Comparison of ENCODE assay signal across 9 mouse cellular contexts in genomic region chr16:95654204-95654611, GRCm38 (mm10). TPM values are rescaled to one million over a fixed set of nuclear protein-coding genes. Genes with fewer than 3 reads are reported as not detected.
DNase-seq lines count a peak whose midpoint lies in the region; ATAC-seq and TF ChIP-seq lines count a peak whose summit lies in the region.
"Had no signal": no experiment of that assay in that cellular context is flagged by ENCODE, and none has a peak within 500 bp of the region (broad histone marks: within the 10 kb centered on the region; RNA-seq: fewer than 3 reads in every experiment).

No protein-coding gene starts in this region.

- no peak for TF ChIP-seq POLR2A in kidney, adult 2 months (IDR thresholded peaks at IDR 0.05; ENCODE audit: low read depth, low read length)
- TF ChIP-seq POLR2A in thymus, adult 2 months (IDR thresholded peaks at IDR 0.05; ENCODE audit: control insufficient read depth, extremely low read depth, insufficient read depth, low read length, poor library complexity), result no peak

- no peak overlapping the region for H3K4me2 ChIP-seq in kidney, embryonic 15.5 days
- H3K4me2 ChIP-seq in midbrain, embryonic 13.5 days (replicated peaks), result no peak overlapping the region
- H3K4me2 ChIP-seq: heart, embryonic 15.5 days had no signal

- POLR2A ChIA-PET in Patski (lab: Charles Lee), result interaction anchor here (0.7 kb wide), 1 partner anchor 46 kb away, joined by 3 read pairs; no protein-coding TSS in a partner anchor

- H3K4me1 ChIP-seq in kidney, adult 2 months (ENCODE audit: control insufficient read depth, insufficient read depth, low read length), result no peaks in the 10 kb centered on the region
- no peaks in the 10 kb centered on the region for H3K4me1 ChIP-seq in kidney, embryonic 15.5 days
- no peaks in the 10 kb centered on the region for H3K4me1 ChIP-seq in midbrain, embryonic 13.5 days (replicated peaks)
- H3K4me1 ChIP-seq in thymus, adult 2 months (replicated peaks; ENCODE audit: control insufficient read depth, insufficient read depth, low read length), result peaks cover 2% of the 10 kb centered on the region
- H3K4me1 ChIP-seq: heart, embryonic 15.5 days had no signal

- H3K27me3 ChIP-seq in kidney, adult 2 months (replicated peaks; ENCODE audit: control insufficient read depth, insufficient read depth, low read length), result no peaks in the 10 kb centered on the region
- H3K27me3 ChIP-seq in kidney, embryonic 15.5 days, result no peaks in the 10 kb centered on the region
- H3K27me3 ChIP-seq in Patski, result no peaks in the 10 kb centered on the region
- H3K27me3 ChIP-seq in midbrain, embryonic 13.5 days, result no peaks in the 10 kb centered on the region
- no peaks in the 10 kb centered on the region for H3K27me3 ChIP-seq in thymus, adult 2 months (ENCODE audit: control insufficient read depth, insufficient read depth, low read length)
- H3K27me3 ChIP-seq: heart, embryonic 15.5 days had no signal

- CTCF ChIA-PET in Patski (lab: Charles Lee), result interaction anchor here (1.0 to 1.7 kb wide), 2 partner anchors 292 to 303 kb away, joined by 4 to 5 read pairs; no protein-coding TSS in a partner anchor

- 0 out of 2 replicates have a peak, but pooled peaks cover 5% of the 10 kb centered on the region for H3K9me3 ChIP-seq in kidney, embryonic 15.5 days (replicated peaks)
- no peaks in the 10 kb centered on the region for H3K9me3 ChIP-seq in midbrain, embryonic 13.5 days
- H3K9me3 ChIP-seq: heart, embryonic 15.5 days had no signal

- no peak overlapping the region for H3K4me3 ChIP-seq in kidney, adult 2 months (ENCODE audit: insufficient read depth, low read depth, low read length)
- H3K4me3 ChIP-seq in kidney, embryonic 15.5 days (replicated peaks), result no peak overlapping the region
- H3K4me3 ChIP-seq in midbrain, embryonic 13.5 days (replicated peaks), result no peak overlapping the region
- no peak overlapping the region for H3K4me3 ChIP-seq in thymus, adult 2 months (ENCODE audit: control insufficient read depth, insufficient read depth, low read length)
- H3K4me3 ChIP-seq: erythroblast, embryonic 14.5 days; heart, embryonic 15.5 days had no signal

- in situ Hi-C loops in Patski (cut with MboI; ENCODE audit: low pct_unique_long_range_greater_than_20kb), result loop anchor here (5.0 kb wide), 1 partner anchor 313 kb away; no protein-coding TSS in a partner anchor

- no peaks in the 10 kb centered on the region for H3K36me3 ChIP-seq in kidney, adult 2 months (ENCODE audit: control insufficient read depth, insufficient read depth, low read length)
- no peaks in the 10 kb centered on the region for H3K36me3 ChIP-seq in kidney, embryonic 15.5 days
- H3K36me3 ChIP-seq in midbrain, embryonic 13.5 days, result no peaks in the 10 kb centered on the region
- no peaks in the 10 kb centered on the region for H3K36me3 ChIP-seq in thymus, adult 2 months (ENCODE audit: control insufficient read depth, insufficient read depth, low read length)
- H3K36me3 ChIP-seq: heart, embryonic 15.5 days had no signal

- 33% methylated on average over 15 of the region's 15 CpGs for WGBS in kidney, adult 2 months
- WGBS in kidney, embryonic 15.5 days, result 69% methylated on average over 15 of the region's 15 CpGs
- WGBS in midbrain, embryonic 13.5 days, result 74% methylated on average over 15 of the region's 15 CpGs
- WGBS in thymus, adult 2 months, result 95% methylated on average over 15 of the region's 15 CpGs

- no peak overlapping the region for H3K27ac ChIP-seq in kidney, adult 2 months (ENCODE audit: insufficient read depth, low read depth, low read length)
- H3K27ac ChIP-seq in kidney, embryonic 15.5 days, result no peak overlapping the region
- peak overlapping the region; percentile 62; the same call in 1 of the 2 replicates for H3K27ac ChIP-seq in midbrain, embryonic 13.5 days
- H3K27ac ChIP-seq in thymus, adult 2 months (ENCODE audit: control insufficient read depth, insufficient read depth, low read length), result no peak overlapping the region
- H3K27ac ChIP-seq: heart, embryonic 15.5 days had no signal

- DNase-seq in kidney, adult 2 months, result peak; percentile 61
- DNase-seq in Patski (ENCODE audit: low read depth, low spot score), result no peak
- peak; percentile 21 to 43 for DNase-seq in cerebellum, postnatal 36 days
- DNase-seq in thymus, adult 2 months, result no peak

- no peak for TF ChIP-seq CTCF in kidney, adult 2 months (conservative IDR thresholded peaks at IDR 0.05; ENCODE audit: insufficient read depth, insufficient read length, low read depth, low read length)
- no peak for TF ChIP-seq CTCF in Patski (IDR thresholded peaks at IDR 0.05)
- no peak for TF ChIP-seq CTCF in thymus, adult 2 months (IDR thresholded peaks at IDR 0.05; ENCODE audit: borderline replicate concordance, control insufficient read depth, extremely low read depth, insufficient read depth, low read length, poor library complexity)

- no peak overlapping the region for H3K9ac ChIP-seq in kidney, embryonic 15.5 days
- no peak overlapping the region for H3K9ac ChIP-seq in midbrain, embryonic 13.5 days (replicated peaks)
- H3K9ac ChIP-seq: heart, embryonic 15.5 days had no signal

- no peak for ATAC-seq in kidney, embryonic 15.5 days (replicated peaks; ENCODE audit: low FRiP score)
- peak; percentile 65 for ATAC-seq in Patski
- peak; percentile 56; the same call in 1 of the 2 replicates for ATAC-seq in midbrain, embryonic 13.5 days
- no peak for ATAC-seq in erythroid progenitor cell, adult 5-6 weeks (replicated peaks; ENCODE audit: low FRiP score, poor library complexity, severe bottlenecking)

RNA-seq across cellular contexts. Expression of gene Ets2, which starts 47.7 kb away (rescaled TPM):
- polyA plus RNA-seq in kidney, adult 2 months (2012; rRNA removed), result 33.8 and 38.8 TPM in 2 replicates
- polyA plus RNA-seq in kidney, embryonic 15.5 days (2015; fragmentation: Nextera tagmentation; extraction: Ambion mirVana), result 62.1 and 63.1 TPM in 2 replicates
- polyA plus RNA-seq in Patski (2021), result 37.0 TPM
- 12.1 and 13.2 TPM in 2 replicates for polyA plus RNA-seq in midbrain, embryonic 13.5 days (2015; fragmentation: Nextera tagmentation; extraction: Ambion mirVana)
- total RNA-seq in erythroid progenitor cell, adult 5-6 weeks (2015; ENCODE audit: low replicate concordance), result 8.6 and 10.5 TPM in 2 replicates
- total RNA-seq in erythroid progenitor cell, adult 5-6 weeks (2017; ENCODE audit: low replicate concordance), result 1.7 and 3.8 TPM in 2 replicates
- 343 and 598 TPM in 2 replicates for polyA plus RNA-seq in thymus, adult 2 months (2012; rRNA removed)

Comparison
In these comparisons a context has a peak if more than half of its experiments do, and no peak if none do; other contexts are left out.
1. DNase-seq: peak in kidney, adult 2 months (single experiment) and cerebellum, postnatal 36 days (2 of 2); none in Patski (single experiment) and thymus, adult 2 months (single experiment).
2. ATAC-seq: peak in Patski (single experiment) and midbrain, embryonic 13.5 days (single experiment); none in kidney, embryonic 15.5 days (single experiment) and erythroid progenitor cell, adult 5-6 weeks (single experiment).